8 mouse cellular contexts compared by ENCODE assay signal in genomic region chr12:99884269-99885261, GRCm38 (mm10). TPM values are rescaled to one million over a fixed set of nuclear protein-coding genes. Genes with fewer than 3 reads are reported as not detected.
DNase-seq lines count a peak whose midpoint lies in the region; ATAC-seq and TF ChIP-seq lines count a peak whose summit lies in the region.

TSS of gene Efcab11 (minus strand) at chr12:99884439.
TSS of gene Tdp1 (plus strand) at chr12:99884517.

- H3K9me3 ChIP-seq in G1E (replicated peaks), result no peaks in the 10 kb centered on the region
- no peaks in the 10 kb centered on the region for H3K9me3 ChIP-seq in forebrain, postnatal 0 days (ENCODE audit: low read length)
- H3K9me3 ChIP-seq in lung, embryonic 16.5 days (ENCODE audit: control insufficient read depth, low read length), result no peaks in the 10 kb centered on the region

- peak; percentile 97 for DNase-seq in G1E (ENCODE audit: low spot score)
- peak; percentile 95 to 98 for DNase-seq in cerebellum, adult 18-20 months
- peak; percentile 96 for DNase-seq in forebrain, postnatal 0 days
- peak; percentile 43 for DNase-seq in layer of hippocampus, adult 9-10 months (ENCODE audit: low spot score)
- DNase-seq in ovary, postnatal 10 days (ENCODE audit: low spot score), result peak; percentile 64
- peak; percentile 88 to 96 for DNase-seq in thymus, postnatal 10 days (ENCODE audit: low spot score in 2 of 2)

- under 1% methylated on average over 73 of the region's 73 CpGs for WGBS in forebrain, postnatal 0 days
- under 1% methylated on average over 67 of the region's 73 CpGs for WGBS in lung, embryonic 16.5 days

- H3K36me3 ChIP-seq in G1E (replicated peaks), result peaks cover 33% of the 10 kb centered on the region
- H3K36me3 ChIP-seq in forebrain, postnatal 0 days (ENCODE audit: insufficient read depth), result no peaks in the 10 kb centered on the region
- no peaks in the 10 kb centered on the region for H3K36me3 ChIP-seq in lung, embryonic 16.5 days (ENCODE audit: control insufficient read depth, insufficient read depth, low read length)

- peaks cover 33% of the 10 kb centered on the region for H3K4me1 ChIP-seq in G1E (ENCODE audit: insufficient read depth, low read depth, low read length)
- H3K4me1 ChIP-seq in forebrain, postnatal 0 days (ENCODE audit: insufficient read depth), result 0 out of 2 replicates have a peak, but pooled peaks cover 5% of the 10 kb centered on the region
- H3K4me1 ChIP-seq in lung, embryonic 16.5 days (replicated peaks; ENCODE audit: control insufficient read depth, insufficient read depth, low read length), result peaks cover 17% of the 10 kb centered on the region

- no peaks in the 10 kb centered on the region for H3K27me3 ChIP-seq in G1E (ENCODE audit: insufficient read depth, low read length)
- H3K27me3 ChIP-seq in forebrain, postnatal 0 days (ENCODE audit: insufficient read depth, low read length), result no peaks in the 10 kb centered on the region
- no peaks in the 10 kb centered on the region for H3K27me3 ChIP-seq in lung, embryonic 16.5 days (ENCODE audit: control insufficient read depth, insufficient read depth, low read depth, low read length)

- peak within 1 kb of the TSS; percentile 89 for H3K4me2 ChIP-seq in forebrain, postnatal 0 days (ENCODE audit: low read depth)
- peak within 1 kb of the TSS; percentile 71 for H3K4me2 ChIP-seq in lung, embryonic 16.5 days (ENCODE audit: low read depth, low read length)

- no peak for TF ChIP-seq CTCF in G1E (IDR thresholded peaks at IDR 0.05; ENCODE audit: low read depth, low read length)
- TF ChIP-seq CTCF in forebrain, postnatal 0 days (IDR thresholded peaks at IDR 0.05; ENCODE audit: low read depth), result peak; percentile 28; the same call in 1 of the 2 replicates

- H3K4me3 ChIP-seq in G1E (ENCODE audit: low read depth, low read length), result peak within 1 kb of the TSS; percentile 81
- peak within 1 kb of the TSS; percentile 90 for H3K4me3 ChIP-seq in forebrain, postnatal 0 days (ENCODE audit: low read depth, low read length)
- H3K4me3 ChIP-seq in lung, embryonic 16.5 days (ENCODE audit: low read length), result peak within 1 kb of the TSS; percentile 74

- ATAC-seq in G1E (ENCODE audit: extremely low read depth, insufficient number of reproducible peaks, low FRiP score, poor library complexity, severe bottlenecking), result peak; percentile 47
- ATAC-seq in forebrain, postnatal 0 days, result peak; percentile 88
- peak; percentile 50 to 72 for ATAC-seq in hematopoietic stem cell, adult 5-6 weeks (replicated peaks in 1 of 2; ENCODE audit: insufficient read depth in 1 of 2, low FRiP score in 2 of 2, low TSS enrichment in 1 of 2, low read depth in 1 of 2, poor library complexity in 2 of 2, severe bottlenecking in 2 of 2)
- peak; percentile 91 for ATAC-seq in lung, embryonic 16.5 days (ENCODE audit: low read depth)

- peak within 1 kb of the TSS; percentile 76 for H3K27ac ChIP-seq in forebrain, postnatal 0 days (ENCODE audit: low read depth, low read length)
- H3K27ac ChIP-seq in lung, embryonic 16.5 days (ENCODE audit: low read length), result peak within 1 kb of the TSS; percentile 93

- H3K9ac ChIP-seq in forebrain, postnatal 0 days, result peak within 1 kb of the TSS; percentile 80
- H3K9ac ChIP-seq in lung, embryonic 16.5 days (ENCODE audit: low read length), result peak within 1 kb of the TSS; percentile 73

RNA-seq across cellular contexts. Expression of gene Efcab11, which starts in this region (rescaled TPM):
- 13.5 and 19.9 TPM in 2 replicates for total RNA-seq in G1E (2014; fragmentation: Nextera tagmentation)
- total RNA-seq in G1E (2017), result 7.4 and 8.0 TPM in 2 replicates
- polyA plus RNA-seq in G1E (2012), result 3.8 and 5.8 TPM in 2 replicates
- 3.3 and 3.4 TPM in 2 replicates for total RNA-seq in forebrain, postnatal 0 days (2014; rRNA removed)
- 3.3 and 3.7 TPM in 2 replicates for polyA plus RNA-seq in forebrain, postnatal 0 days (2015; fragmentation: Nextera tagmentation; extraction: Ambion mirVana)
- total RNA-seq in hematopoietic stem cell, adult 5-6 weeks (2017), result 4.8 and 5.8 TPM in 2 replicates
- 16.6 and 19.4 TPM in 2 replicates for polyA plus RNA-seq in lung, embryonic 16.5 days (2015; fragmentation: Nextera tagmentation; extraction: Ambion mirVana)

RNA-seq across cellular contexts. Expression of gene Tdp1, which starts in this region (rescaled TPM):
- total RNA-seq in G1E (2014; fragmentation: Nextera tagmentation) (119 and 130 TPM in 2 replicates), G1E (2017) (30.2 and 35.3 TPM in 2 replicates)
- 21.0 and 32.1 TPM in 2 replicates for polyA plus RNA-seq in G1E (2012)
- total RNA-seq in forebrain, postnatal 0 days (2014; rRNA removed), result 12.9 and 18.5 TPM in 2 replicates
- 41.9 and 45.3 TPM in 2 replicates for polyA plus RNA-seq in forebrain, postnatal 0 days (2015; fragmentation: Nextera tagmentation; extraction: Ambion mirVana)
- 9.1 and 21.0 TPM in 2 replicates for total RNA-seq in hematopoietic stem cell, adult 5-6 weeks (2017)
- 61.2 and 63.5 TPM in 2 replicates for polyA plus RNA-seq in lung, embryonic 16.5 days (2015; fragmentation: Nextera tagmentation; extraction: Ambion mirVana)

Comparison
In these comparisons a context has a peak if more than half of its experiments do, and no peak if none do; other contexts are left out.
1. Peak in every context shown above with its lines: DNase-seq, ATAC-seq, H3K4me3 ChIP-seq and H3K27ac ChIP-seq.
2. DNase-seq: peak in every context shown above with its lines; median percentile 97 in G1E; 96 in cerebellum, adult 18-20 months; 96 in forebrain, postnatal 0 days; 92 in thymus, postnatal 10 days; 64 in ovary, postnatal 10 days; 43 in layer of hippocampus, adult 9-10 months.